Mouse (Mus musculus) kidney, adult 2 months (tissue): ENCODE results near the gene Lrrc30. TPM values are rescaled to one million over a fixed set of nuclear protein-coding genes. Genes with fewer than 3 reads are reported as not detected.

ENCODE experiments used
- DNase-seq: peaks from one replicate; pipeline ENCODE4 v3.0.0; 2021
- H3K27ac ChIP-seq: fragments of 200-500 bp; 2 replicates; pipeline ENCODE4 v1.5.1; 2012; ENCODE audit warnings: low read depth, low read length, control low read depth, inconsistent platforms; ENCODE audit not compliant: insufficient read depth
- H3K27me3 ChIP-seq: fragments of 200-500 bp; replicated peaks from 2 replicates; pipeline ENCODE4 v1.6.1; 2012; ENCODE audit warnings: mild to moderate bottlenecking, moderate library complexity, low read length, inconsistent platforms; ENCODE audit not compliant: control insufficient read depth, insufficient read depth
- H3K36me3 ChIP-seq: fragments of 200-500 bp; 2 replicates; pipeline ENCODE4 v1.6.1; 2012; ENCODE audit warnings: mild to moderate bottlenecking, moderate library complexity, low read length, inconsistent platforms; ENCODE audit not compliant: control insufficient read depth, insufficient read depth
- H3K4me1 ChIP-seq: fragments of 200-500 bp; 2 replicates; pipeline ENCODE4 v1.6.1; 2011; ENCODE audit warnings: low read length; ENCODE audit not compliant: control insufficient read depth, insufficient read depth
- H3K4me3 ChIP-seq: fragments of 200-500 bp; 2 replicates; pipeline ENCODE4 v1.5.1; 2011; ENCODE audit warnings: mild to moderate bottlenecking, low read depth, low read length, control low read depth; ENCODE audit not compliant: insufficient read depth
- CTCF ChIP-seq: fragments of 200-500 bp; conservative IDR thresholded peaks from 2 replicates; pipeline ENCODE4 v1.5.1; 2011; ENCODE audit warnings: low read depth, mild to moderate bottlenecking, control low read depth, low read length, moderate library complexity, mixed read lengths; ENCODE audit not compliant: insufficient read depth, insufficient read length
- POLR2A ChIP-seq: fragments of 200-500 bp; IDR thresholded peaks from one replicate; pipeline ENCODE4 v1.6.1; 2011; ENCODE audit warnings: low read depth, low read length, control low read depth
- WGBS: fragments of 180-500 bp; shearing (Covaris S2); methylation state at CpG from one replicate; pipeline ENCODE4 v1.1.7; 2018; 5-methylcytosine and 5-hydroxymethylcytosine counted together
- polyA plus RNA-seq: library from polyadenylated mRNA; depleted of rRNA; stranded (reverse); fragments of >200 nt; gene quantifications from 2 replicates; pipeline ENCODE4 v1.2.3, GENCODE M21; 2012; rRNA removed

The Lrrc30 gene
- polyA plus RNA-seq, 1 experiment, result 0.94 TPM

DNA sequence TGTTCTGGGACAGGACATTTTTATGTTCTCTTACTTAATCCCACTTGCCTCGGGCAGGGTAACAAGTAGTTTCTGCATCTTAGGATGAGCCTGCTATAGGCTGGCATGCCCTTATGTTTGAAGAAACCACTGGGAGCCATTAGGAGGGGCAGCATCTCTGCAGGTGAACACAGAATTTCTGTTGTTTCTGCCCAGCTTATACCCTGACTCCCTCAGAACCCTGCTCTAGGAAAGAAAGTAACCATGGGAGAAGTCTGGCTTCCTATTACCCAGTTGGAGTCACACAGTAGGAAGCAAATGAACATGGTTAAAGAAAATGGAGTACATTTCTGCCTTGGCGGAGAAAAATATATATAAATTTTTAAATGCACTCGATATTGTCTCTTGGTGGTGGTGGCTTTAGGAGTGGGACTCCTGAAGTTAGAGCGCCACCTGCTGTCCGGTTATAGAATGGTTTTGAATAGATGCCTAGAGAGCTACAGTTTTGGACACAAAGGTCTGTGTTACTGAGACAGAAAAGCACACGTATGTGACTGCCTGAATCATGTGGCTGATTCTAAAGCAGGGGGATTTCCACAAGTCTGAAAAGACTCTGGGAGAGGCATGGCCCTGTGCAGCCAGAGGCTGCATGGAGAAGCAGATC is 47.5 kb downstream of the Lrrc30 start:
- H3K27ac ChIP-seq, result no peak overlapping the region
- 10% methylated on average over 6 of the region's 6 CpGs for WGBS
- H3K4me3 ChIP-seq, result no peak overlapping the region
- TF ChIP-seq CTCF (peak; percentile 66), POLR2A (no peak)
- no peaks in the 10 kb centered on the region for H3K36me3 ChIP-seq
- no peaks in the 10 kb centered on the region for H3K4me1 ChIP-seq
- no peaks in the 10 kb centered on the region for H3K27me3 ChIP-seq
- DNase-seq, result peak; percentile 82

DNA sequence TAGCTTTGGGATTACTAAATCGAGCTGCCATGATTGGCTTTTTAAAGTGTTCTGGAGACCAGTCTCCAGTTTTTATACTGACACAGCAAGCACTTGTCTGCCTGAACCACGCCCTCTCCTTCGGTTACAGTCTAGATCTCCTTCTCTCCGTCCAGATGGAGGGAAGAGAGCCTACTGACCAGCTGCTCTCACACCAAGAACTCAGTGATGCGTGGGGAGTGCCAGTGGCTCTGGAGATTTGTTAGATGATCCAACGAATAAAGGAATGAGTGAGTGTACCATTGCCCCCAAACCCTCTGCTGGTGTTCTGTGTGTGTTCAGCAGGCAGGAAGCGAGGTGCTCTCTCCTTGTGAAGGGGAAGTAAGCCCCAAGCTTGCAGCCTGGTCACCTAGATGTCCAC is 48.0 kb downstream of the Lrrc30 start:
- no peaks in the 10 kb centered on the region for H3K27me3 ChIP-seq
- TF ChIP-seq CTCF, result no peak
- TF ChIP-seq POLR2A, result no peak
- 44% methylated on average over 7 of the region's 7 CpGs for WGBS
- H3K4me3 ChIP-seq, result no peak overlapping the region
- H3K36me3 ChIP-seq, result no peaks in the 10 kb centered on the region
- no peaks in the 10 kb centered on the region for H3K4me1 ChIP-seq
- H3K27ac ChIP-seq, result no peak overlapping the region
- DNase-seq, result no peak

GRCm38 (mm10) chr17:67583422-67583821 is 49.1 kb downstream of the Lrrc30 start:
- Histone ChIP-seq H3K27me3 (no peaks in the 10 kb centered on the region), H3K36me3 (no peaks in the 10 kb centered on the region), H3K27ac (no peak overlapping the region), H3K4me3 (no peak overlapping the region), H3K4me1 (no peaks in the 10 kb centered on the region)
- no peak for TF ChIP-seq POLR2A
- no peak for TF ChIP-seq CTCF
- 60% methylated on average over 7 of the region's 7 CpGs for WGBS
- DNase-seq, result no peak

DNA sequence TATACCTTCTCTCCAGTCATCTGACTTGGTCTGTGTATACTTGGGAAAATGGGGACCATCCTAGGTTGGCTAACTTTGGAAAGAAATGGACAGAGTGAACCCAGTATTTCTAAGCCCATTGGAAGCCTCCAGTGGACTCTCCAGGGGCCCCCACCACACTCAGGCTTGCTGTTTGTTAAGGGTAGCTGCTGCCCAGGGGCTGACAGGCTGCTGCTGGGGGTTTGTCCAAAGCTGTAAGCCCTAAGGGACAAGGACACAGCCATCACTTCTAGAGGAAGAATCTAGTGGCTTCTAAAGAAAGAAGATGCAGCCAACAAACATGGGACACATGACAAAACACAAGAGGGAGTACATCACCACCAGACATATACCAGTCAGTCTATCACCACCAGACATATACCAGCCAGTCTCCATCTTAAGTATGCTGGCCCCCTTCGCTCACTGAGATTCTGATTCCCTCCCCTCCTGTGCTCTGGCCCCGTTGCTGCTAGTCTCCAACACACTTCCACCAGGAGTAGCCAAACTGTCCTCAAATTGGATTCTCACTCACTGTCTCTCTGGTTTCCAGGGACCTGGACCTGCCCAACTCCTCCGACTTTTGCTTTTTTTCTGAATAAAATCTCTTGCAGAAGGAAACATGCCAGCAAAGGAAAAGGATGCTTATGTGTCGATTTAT is 49.7 kb downstream of the Lrrc30 start:
- Histone ChIP-seq H3K4me3 (no peak overlapping the region), H3K4me1 (no peaks in the 10 kb centered on the region), H3K27me3 (no peaks in the 10 kb centered on the region), H3K27ac (no peak overlapping the region), H3K36me3 (no peaks in the 10 kb centered on the region)
- 85% methylated on average over 4 of the region's 4 CpGs for WGBS
- no peak for DNase-seq
- no peak for TF ChIP-seq POLR2A
- TF ChIP-seq CTCF, result no peak

- Histone ChIP-seq H3K4me3 (no peak overlapping the region), H3K36me3 (no peaks in the 10 kb centered on the region), H3K27ac (no peak overlapping the region), H3K4me1 (no peaks in the 10 kb centered on the region), H3K27me3 (no peaks in the 10 kb centered on the region)
- TF ChIP-seq POLR2A, result no peak
- no peak for TF ChIP-seq CTCF
- 68% methylated on average over 5 of the region's 5 CpGs for WGBS
- DNase-seq, result no peak
Measured at GRCm38 (mm10) chr17:67581839-67582238, 50.7 kb downstream of the Lrrc30 start.

Other genes with a start within 250 kb of the Lrrc30 start
- gene Lama1, start 64.5 kb upstream of the Lrrc30 start, polyA plus RNA-seq, result 8.1 and 11.4 TPM in 2 replicates